Mouse (Mus musculus) embryonic facial prominence, embryonic 12.5 days (tissue): ENCODE measurements around the gene Hnf1a. TPM values are rescaled to one million over a fixed set of nuclear protein-coding genes. Genes with fewer than 3 reads are reported as not detected.
A peak's percentile ranks its signal among the peaks of the same experiment; 100 is the strongest.
"Not testable (repeated sequence)": the region's sequence is repeated elsewhere in the genome, so short reads cannot be mapped to it uniquely, and the experiment has no call there.

Experiments
- ATAC-seq: fragments of 200-750 bp; cut with Nextera tagmentation; 2 replicates; pipeline ENCODE4 v1.8.0; 2017; ENCODE audit not compliant: insufficient number of reproducible peaks, insufficient read depth, low FRiP score, low TSS enrichment
- H3K27ac ChIP-seq: fragments of 300-500 bp; sonication (generic); 2 replicates; pipeline ENCODE4 v1.5.1; 2016; ENCODE audit warnings: mild to moderate bottlenecking
- H3K27me3 ChIP-seq: fragments of 300-500 bp; sonication (generic); 2 replicates; pipeline ENCODE4 v1.6.1; 2016; ENCODE audit warnings: mild to moderate bottlenecking, moderate library complexity
- H3K36me3 ChIP-seq: fragments of 300-500 bp; sonication (generic); 2 replicates; pipeline ENCODE4 v1.6.1; 2016; ENCODE audit warnings: mild to moderate bottlenecking
- H3K4me1 ChIP-seq: fragments of 300-500 bp; sonication (generic); 2 replicates; pipeline ENCODE4 v1.6.1; 2016
- H3K4me2 ChIP-seq: fragments of 300-500 bp; sonication (generic); replicated peaks from 2 replicates; pipeline ENCODE4 v1.6.1; 2016; ENCODE audit warnings: mild to moderate bottlenecking, moderate library complexity
- H3K4me3 ChIP-seq: fragments of 300-500 bp; sonication (generic); 2 replicates; pipeline ENCODE4 v1.5.1; 2016; ENCODE audit warnings: mild to moderate bottlenecking
- H3K9ac ChIP-seq: fragments of 300-500 bp; sonication (generic); 2 replicates; pipeline ENCODE4 v1.6.1; 2016; ENCODE audit warnings: mild to moderate bottlenecking, moderate library complexity
- H3K9me3 ChIP-seq: fragments of 300-500 bp; sonication (generic); 2 replicates; pipeline ENCODE4 v1.6.1; 2016; ENCODE audit warnings: mild to moderate bottlenecking, moderate library complexity
- WGBS: fragments of 180-500 bp; shearing (Covaris S2); methylation state at CpG from one replicate; pipeline ENCODE4 v1.1.7; 2016; 5-methylcytosine and 5-hydroxymethylcytosine counted together
- polyA plus RNA-seq: library from polyadenylated mRNA; unstranded; fragments of >200 nt; fragmentation: Nextera tagmentation; extraction: Ambion mirVana; gene quantifications from 2 replicates; pipeline ENCODE4 v1.2.1, GENCODE M21; 2016

The Hnf1a gene
- polyA plus RNA-seq, 1 experiment from 2014 or later, result 0.05 TPM

DNA sequence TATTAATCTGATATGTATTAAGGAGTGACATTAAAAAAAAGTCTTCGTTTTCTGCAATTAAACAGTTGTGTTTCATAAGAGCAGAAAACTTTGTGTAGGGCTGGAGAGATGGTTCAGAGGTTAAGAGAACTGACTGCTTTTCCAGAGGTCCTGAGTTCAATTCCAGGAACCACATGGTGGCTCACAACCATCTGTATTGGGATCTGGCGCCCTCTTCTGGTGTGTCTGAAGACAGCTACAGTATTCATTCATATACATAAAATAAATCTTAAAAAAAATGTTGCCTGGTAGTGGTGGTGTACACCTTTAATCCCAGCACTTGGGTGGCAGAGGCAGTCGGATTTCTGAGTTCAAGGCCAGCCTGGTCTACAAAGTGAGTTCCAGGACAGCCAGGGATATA, 29.8 kb downstream of the Hnf1a start:
- ATAC-seq, H3K4me2 ChIP-seq, H3K4me1 ChIP-seq, H3K27ac ChIP-seq, H3K36me3 ChIP-seq, H3K9me3 ChIP-seq, H3K9ac ChIP-seq, H3K4me3 ChIP-seq, H3K27me3 ChIP-seq: not testable (repeated sequence)
- WGBS, result 60% methylated on average over 3 of the region's 3 CpGs

DNA sequence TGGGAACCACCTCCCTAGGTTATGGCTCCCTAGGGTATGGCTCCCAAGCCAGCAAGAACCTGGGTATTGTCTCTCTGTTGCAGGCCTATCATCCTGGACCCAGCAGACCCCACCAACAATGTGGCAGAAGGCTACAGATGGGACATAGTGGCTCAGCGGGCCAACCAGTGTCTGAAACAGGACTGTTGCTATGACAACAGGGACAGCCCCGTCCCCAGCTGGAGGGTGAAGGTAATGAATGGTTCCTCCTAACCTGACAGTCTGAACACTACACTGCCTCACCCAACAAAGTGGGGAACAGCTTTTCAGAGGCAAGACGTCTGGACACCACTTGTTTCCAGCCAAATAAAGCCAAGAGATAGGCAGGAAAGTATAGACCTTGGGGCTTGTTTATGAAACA, 35.1 kb downstream of the Hnf1a start:
- no peak overlapping the region for H3K4me3 ChIP-seq
- H3K36me3 ChIP-seq, result no peaks in the 10 kb centered on the region
- no peak overlapping the region; the same call in 1 of the 2 replicates for H3K9ac ChIP-seq
- H3K4me2 ChIP-seq, result no peak overlapping the region
- 24% methylated on average over 3 of the region's 3 CpGs for WGBS
- H3K9me3 ChIP-seq, result no peaks in the 10 kb centered on the region
- no peaks in the 10 kb centered on the region for H3K4me1 ChIP-seq
- no peaks in the 10 kb centered on the region for H3K27me3 ChIP-seq
- no peak overlapping the region for H3K27ac ChIP-seq
- ATAC-seq, result no peak

DNA sequence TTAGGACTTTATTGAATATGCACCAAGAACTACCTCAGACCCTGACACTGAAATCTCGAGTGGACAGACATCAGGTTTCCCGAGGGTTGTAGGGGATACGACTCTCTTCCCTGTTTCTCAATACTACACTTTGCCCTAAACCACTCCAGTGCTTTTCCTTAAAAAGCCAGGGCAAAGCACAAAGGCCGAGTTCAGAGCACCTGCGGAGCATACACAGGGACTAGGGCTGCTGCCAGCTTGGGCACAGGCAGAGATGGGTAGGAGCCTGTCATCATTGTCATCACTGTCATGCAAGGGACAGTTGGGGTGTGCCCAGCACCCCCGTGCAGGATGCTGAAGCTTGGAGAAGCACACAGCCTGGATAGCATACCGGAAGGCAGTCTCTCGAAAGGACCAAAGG, 37.7 kb downstream of the Hnf1a start:
- Histone ChIP-seq H3K9ac (no peak overlapping the region), H3K27ac (no peak overlapping the region), H3K4me1 (no peaks in the 10 kb centered on the region), H3K4me3 (no peak overlapping the region), H3K9me3 (no peaks in the 10 kb centered on the region), H3K27me3 (no peaks in the 10 kb centered on the region), H3K36me3 (no peaks in the 10 kb centered on the region), H3K4me2 (no peak overlapping the region)
- 78% methylated on average over 8 of the region's 8 CpGs for WGBS
- ATAC-seq, result no peak

DNA sequence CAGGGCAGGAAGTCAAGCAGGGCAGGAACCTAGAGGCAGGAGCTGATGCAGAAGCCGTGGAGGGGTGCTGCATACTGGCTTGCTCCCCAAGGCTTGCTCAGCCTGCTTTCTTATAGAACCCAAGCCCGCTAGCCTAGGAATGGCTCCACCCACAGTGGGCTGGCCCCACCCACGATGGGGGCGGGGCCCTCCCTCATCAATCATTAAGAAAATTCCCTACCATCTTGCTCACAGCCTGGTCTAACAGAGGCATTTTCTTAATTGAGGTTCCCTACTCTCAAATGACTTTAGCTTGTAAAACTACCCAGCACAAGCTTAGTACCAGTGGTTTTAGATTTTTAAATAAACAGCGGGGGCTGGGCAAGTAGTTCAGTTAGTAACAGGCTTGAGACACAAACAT, 39.3 kb downstream of the Hnf1a start:
- H3K9me3 ChIP-seq, result no peaks in the 10 kb centered on the region
- H3K36me3 ChIP-seq, result no peaks in the 10 kb centered on the region
- no peak overlapping the region for H3K9ac ChIP-seq
- H3K4me2 ChIP-seq, result no peak overlapping the region
- H3K4me3 ChIP-seq, result no peak overlapping the region
- no peaks in the 10 kb centered on the region for H3K27me3 ChIP-seq
- H3K4me1 ChIP-seq, result no peaks in the 10 kb centered on the region
- WGBS, result 61% methylated on average over 5 of the region's 5 CpGs
- H3K27ac ChIP-seq, result no peak overlapping the region
- ATAC-seq, result no peak

DNA sequence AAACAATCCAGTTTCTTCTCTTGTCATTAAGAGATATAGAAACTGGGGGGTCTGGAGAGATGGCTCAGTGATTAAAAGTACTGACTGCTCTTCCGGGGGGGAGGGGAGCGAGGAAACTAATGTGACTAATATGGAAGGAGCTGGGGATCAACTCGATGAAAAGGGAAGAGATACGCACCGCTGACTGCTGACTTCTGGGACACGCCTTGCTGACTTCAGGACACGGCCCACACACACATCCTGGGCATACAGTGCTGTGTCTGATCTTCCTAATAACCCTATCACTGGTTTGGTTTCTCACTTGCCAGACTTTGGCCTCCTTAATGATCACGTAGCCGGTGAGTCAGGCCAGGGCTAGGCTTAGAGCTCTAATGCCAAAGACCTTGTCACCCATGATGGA, 44.1 kb downstream of the Hnf1a start:
- H3K9me3 ChIP-seq, result no peaks in the 10 kb centered on the region
- H3K4me2 ChIP-seq, result no peak overlapping the region
- no peak overlapping the region for H3K9ac ChIP-seq
- H3K36me3 ChIP-seq, result no peaks in the 10 kb centered on the region
- ATAC-seq, result no peak
- no peaks in the 10 kb centered on the region for H3K27me3 ChIP-seq
- H3K4me1 ChIP-seq, result 0 out of 2 replicates have a peak, but pooled peaks cover 4% of the 10 kb centered on the region
- no peak overlapping the region for H3K4me3 ChIP-seq
- WGBS, result 82% methylated on average over 9 of the region's 9 CpGs
- no peak overlapping the region for H3K27ac ChIP-seq

DNA sequence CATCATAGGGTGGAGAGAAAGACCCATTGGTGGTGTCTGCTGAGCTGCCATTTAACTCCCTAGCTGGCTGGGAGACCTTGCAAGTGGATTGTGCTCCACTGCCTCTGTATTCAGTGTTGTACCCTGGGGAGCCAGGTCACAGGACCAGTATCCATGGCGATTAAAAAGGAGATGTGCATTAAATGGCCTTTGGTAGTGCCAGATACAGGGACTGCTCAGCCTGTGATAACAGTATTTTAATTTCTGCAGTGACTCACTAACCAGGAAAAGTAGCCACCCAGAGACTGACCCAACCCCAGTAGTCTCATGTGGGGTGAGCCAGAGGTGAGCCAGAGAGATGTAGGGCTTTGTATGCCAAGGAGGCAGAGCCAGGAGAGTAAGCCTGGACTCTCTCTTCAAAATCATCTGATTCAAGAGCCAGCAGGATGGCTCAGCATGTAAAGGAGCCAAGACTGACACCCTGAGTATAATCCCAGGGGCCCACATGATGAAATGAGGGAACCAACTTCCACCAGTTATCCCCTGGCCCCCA, 44.7 kb downstream of the Hnf1a start:
- Histone ChIP-seq H3K27ac (no peak overlapping the region), H3K36me3 (no peaks in the 10 kb centered on the region), H3K27me3 (no peaks in the 10 kb centered on the region), H3K4me3 (no peak overlapping the region), H3K9ac (no peak overlapping the region), H3K9me3 (no peaks in the 10 kb centered on the region), H3K4me1 (0 out of 2 replicates have a peak, but pooled peaks cover 4% of the 10 kb centered on the region), H3K4me2 (no peak overlapping the region)
- 60% methylated on average over 1 of the region's 1 CpGs for WGBS
- ATAC-seq, result no peak

DNA sequence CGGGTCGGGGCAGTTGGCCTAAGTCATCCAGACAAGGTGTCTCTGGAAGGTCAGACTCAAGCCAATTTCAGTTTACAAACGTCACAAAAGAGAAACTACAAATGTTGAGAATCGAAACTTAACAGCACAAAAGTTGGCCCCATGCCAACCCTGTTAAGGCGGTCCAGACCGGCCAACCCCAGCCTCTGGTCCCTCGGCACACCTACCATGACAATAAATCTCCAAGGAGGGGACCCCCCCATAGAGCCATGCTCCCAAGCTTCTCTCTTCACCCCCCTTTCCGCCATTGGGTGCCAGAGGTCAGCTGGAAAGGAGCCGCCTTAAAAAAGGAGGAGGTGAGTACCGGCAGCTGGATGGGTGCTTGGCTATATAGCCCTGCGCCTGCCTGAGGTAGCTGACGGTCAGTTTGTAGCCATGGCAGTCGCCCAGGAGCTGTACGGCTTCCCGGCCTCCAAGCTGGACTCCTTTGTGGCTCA, 47.9 kb downstream of the Hnf1a start, which contains the start of gene Oasl1:
TSS of gene Oasl1 (plus strand) at position 243 of the 476 bp plus-strand sequence.
- 55% methylated on average over 15 of the region's 15 CpGs for WGBS
- Histone ChIP-seq H3K27ac (no peak within 1 kb of the TSS), H3K4me3 (no peak within 1 kb of the TSS), H3K36me3 (no peaks in the 10 kb centered on the region), H3K4me2 (peak within 1 kb of the TSS; percentile 19), H3K4me1 (0 out of 2 replicates have a peak, but pooled peaks cover 4% of the 10 kb centered on the region), H3K27me3 (no peaks in the 10 kb centered on the region), H3K9me3 (no peaks in the 10 kb centered on the region), H3K9ac (no peak within 1 kb of the TSS)
- peak; percentile 36; the same call in 1 of the 2 replicates for ATAC-seq

DNA sequence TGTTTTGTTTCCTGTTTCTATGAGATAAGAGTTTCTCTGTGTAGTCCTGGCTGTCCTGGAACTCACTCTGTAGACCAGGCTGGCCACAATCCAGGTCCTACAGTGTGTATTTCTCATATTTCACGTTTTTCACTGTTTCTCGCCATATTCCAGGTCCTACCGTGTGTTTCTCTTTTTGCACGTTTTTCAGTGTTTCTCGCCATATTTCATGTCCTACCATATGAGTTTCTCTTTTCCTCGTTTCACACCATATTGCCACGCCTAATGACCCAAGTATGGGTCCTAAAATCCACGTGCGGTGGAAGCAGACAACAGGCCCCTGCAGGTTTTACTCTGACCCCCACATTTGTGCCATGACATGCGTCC, 48.5 kb downstream of the Hnf1a start:
- Histone ChIP-seq H3K27ac (no peak overlapping the region), H3K4me1 (0 out of 2 replicates have a peak, but pooled peaks cover 4% of the 10 kb centered on the region), H3K4me3 (no peak overlapping the region), H3K9me3 (no peaks in the 10 kb centered on the region), H3K9ac (no peak overlapping the region), H3K36me3 (no peaks in the 10 kb centered on the region), H3K4me2 (no peak overlapping the region), H3K27me3 (no peaks in the 10 kb centered on the region)
- 60% methylated on average over 10 of the region's 10 CpGs for WGBS
- ATAC-seq, result no peak

DNA sequence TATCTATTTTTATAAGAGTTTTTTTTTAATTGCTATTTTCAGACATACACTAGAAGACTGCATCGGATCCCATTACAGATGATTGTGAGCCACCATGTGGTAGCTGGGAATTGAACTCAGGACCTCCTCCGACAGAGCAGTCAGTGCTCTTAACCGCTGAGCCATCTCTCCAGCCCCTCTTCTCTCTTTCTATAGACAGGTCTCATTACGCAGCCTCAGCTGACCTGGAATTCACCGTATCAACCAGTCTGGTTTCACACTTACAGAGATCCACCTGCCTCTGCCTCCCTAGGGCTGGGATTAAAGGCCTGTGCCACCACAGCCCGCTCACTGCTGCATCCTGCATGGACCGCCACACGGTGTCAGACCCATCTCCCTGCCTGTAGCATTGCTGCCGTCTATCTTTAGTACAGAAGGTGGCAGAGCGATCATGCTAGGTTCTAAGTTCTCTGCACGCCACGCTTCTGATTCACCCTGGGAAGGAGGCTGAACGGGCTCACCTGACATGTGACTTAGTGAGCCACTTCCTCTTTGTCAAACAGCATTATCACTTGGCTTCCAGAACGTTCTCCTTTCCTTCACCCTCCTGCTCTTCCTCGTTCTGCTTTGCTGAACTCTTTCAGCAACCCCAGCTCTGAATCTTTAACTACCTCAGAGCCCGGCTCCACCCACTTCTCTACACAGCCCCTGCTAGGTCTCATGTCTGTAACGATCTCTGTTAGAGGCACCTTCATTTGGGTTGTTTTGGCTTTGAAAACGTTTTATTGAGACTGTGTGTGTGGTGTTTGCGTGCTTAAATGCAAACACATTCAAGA, 49.1 kb downstream of the Hnf1a start:
- 76% methylated on average over 19 of the region's 19 CpGs for WGBS
- Histone ChIP-seq H3K9ac (no peak overlapping the region), H3K4me2 (no peak overlapping the region)

DNA sequence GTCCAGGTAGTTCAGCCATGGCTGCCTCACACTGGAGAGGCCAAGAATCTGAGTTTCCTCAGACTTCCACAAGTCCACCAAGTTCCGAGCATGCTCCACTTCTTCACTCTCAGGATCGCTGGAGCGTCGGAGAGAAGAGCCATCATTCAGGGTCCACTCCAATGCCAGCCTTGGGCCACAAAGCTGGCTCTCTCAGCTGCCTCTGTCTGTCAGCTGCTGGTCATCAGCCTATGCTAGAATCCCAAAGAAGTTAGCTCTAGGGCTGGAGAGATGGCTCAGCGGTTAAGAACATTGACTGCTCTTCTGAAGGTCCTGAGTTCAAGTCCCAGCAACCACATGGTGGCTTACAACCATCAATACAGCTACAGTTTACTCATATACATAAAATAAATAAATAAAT, 53.5 kb downstream of the Hnf1a start:
- H3K4me2 ChIP-seq, H3K4me3 ChIP-seq, H3K9me3 ChIP-seq, H3K27ac ChIP-seq, H3K4me1 ChIP-seq, ATAC-seq, H3K9ac ChIP-seq, H3K27me3 ChIP-seq, H3K36me3 ChIP-seq: not testable (repeated sequence)
- WGBS, result 94% methylated on average over 5 of the region's 5 CpGs

More for the DNA sequence above, 49.1 kb downstream of the Hnf1a start:
- Histone ChIP-seq H3K27ac (no peak overlapping the region), H3K36me3 (no peaks in the 10 kb centered on the region), H3K27me3 (no peaks in the 10 kb centered on the region), H3K9me3 (no peaks in the 10 kb centered on the region), H3K4me1 (0 out of 2 replicates have a peak, but pooled peaks cover 4% of the 10 kb centered on the region), H3K4me3 (no peak overlapping the region)
- ATAC-seq, result no peak

DNA sequence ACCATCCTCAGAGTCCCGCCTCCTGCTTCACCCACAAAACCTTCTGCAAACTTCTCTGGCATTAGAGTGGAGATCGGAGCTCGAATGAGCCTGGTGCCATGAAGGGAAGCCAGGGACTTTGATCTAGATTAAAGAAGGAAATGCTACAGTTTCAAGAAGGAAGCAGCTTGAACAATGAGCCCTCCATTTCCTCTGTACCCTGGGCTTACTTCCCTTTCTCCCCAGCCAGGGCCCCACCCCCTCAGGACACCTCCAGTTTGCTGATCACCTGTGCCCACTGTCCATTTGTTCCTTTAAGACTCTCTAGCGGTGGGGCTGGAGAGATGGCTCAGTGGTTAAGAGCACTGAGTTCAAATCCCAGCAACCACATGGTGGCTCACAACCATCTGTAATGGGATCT, 54.1 kb downstream of the Hnf1a start:
- Histone ChIP-seq H3K27me3 (no peaks in the 10 kb centered on the region), H3K4me3 (no peak overlapping the region), H3K4me1 (peaks cover 5% of the 10 kb centered on the region; the same call in 1 of the 2 replicates), H3K9me3 (no peaks in the 10 kb centered on the region), H3K4me2 (no peak overlapping the region), H3K9ac (no peak overlapping the region), H3K27ac (no peak overlapping the region), H3K36me3 (no peaks in the 10 kb centered on the region)
- 84% methylated on average over 4 of the region's 4 CpGs for WGBS
- ATAC-seq, result no peak

DNA sequence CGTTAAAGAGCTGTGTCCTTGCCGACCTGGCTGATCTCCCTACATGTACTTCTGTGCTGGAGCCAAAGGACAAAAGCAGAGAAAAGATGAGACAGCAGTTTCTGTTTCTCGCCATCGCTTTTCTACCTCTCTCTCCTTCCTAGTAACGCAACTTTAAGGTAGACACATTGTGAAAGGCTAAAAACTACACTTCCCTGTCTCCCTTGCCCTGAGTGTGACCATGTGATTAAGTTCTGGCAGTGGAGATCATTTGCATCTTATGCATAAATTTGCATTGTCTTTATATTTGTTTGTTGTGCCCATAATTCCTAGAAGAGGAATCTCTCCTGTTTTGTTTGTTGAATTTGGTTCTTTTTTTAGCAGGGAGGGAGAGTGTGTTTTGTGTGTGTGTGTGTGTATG, 55.0 kb downstream of the Hnf1a start:
- H3K9ac ChIP-seq, result no peak overlapping the region
- H3K27me3 ChIP-seq, result no peaks in the 10 kb centered on the region
- H3K4me3 ChIP-seq, result no peak overlapping the region
- no peaks in the 10 kb centered on the region for H3K9me3 ChIP-seq
- H3K4me2 ChIP-seq, result no peak overlapping the region
- no peak overlapping the region for H3K27ac ChIP-seq
- H3K36me3 ChIP-seq, result no peaks in the 10 kb centered on the region
- H3K4me1 ChIP-seq, result peaks cover 5% of the 10 kb centered on the region; the same call in 1 of the 2 replicates
- ATAC-seq, result no peak
- 77% methylated on average over 5 of the region's 5 CpGs for WGBS
